Mouse (Mus musculus): ENCODE data around the gene Macrod1.
A peak's percentile ranks its signal among the peaks of the same experiment; 100 is the strongest.

Gene Macrod1

GRCm38 (mm10) chr19:7116038-7116731 is 59.6 kb downstream of the Macrod1 start:
- no peak for DNase-seq

- no peak for DNase-seq
These were observed 60.5 kb downstream of the Macrod1 start for GRCm38 (mm10) chr19:7117141-7117540.

- DNase-seq: no peak
These were observed 61.2 kb downstream of the Macrod1 start for GRCm38 (mm10) chr19:7117653-7118307.

- no peak for DNase-seq
These were observed 64.6 kb downstream of the Macrod1 start for GRCm38 (mm10) chr19:7121252-7121651.

- DNase-seq: no peak
These were observed 65.7 kb downstream of the Macrod1 start for GRCm38 (mm10) chr19:7122277-7122676.

GRCm38 (mm10) chr19:7122698-7123306 is 66.2 kb downstream of the Macrod1 start:
- no peak for DNase-seq

GRCm38 (mm10) chr19:7125526-7126156 is 69.0 kb downstream of the Macrod1 start:
- DNase-seq: no peak

- no peak for DNase-seq
These were observed 69.6 kb downstream of the Macrod1 start for GRCm38 (mm10) chr19:7126209-7126608.

GRCm38 (mm10) chr19:7126933-7127332 is 70.3 kb downstream of the Macrod1 start:
- DNase-seq: no peak

GRCm38 (mm10) chr19:7128551-7129475 is 72.2 kb downstream of the Macrod1 start:
- DNase-seq: no peak

- no peak for DNase-seq
These were observed 73.7 kb downstream of the Macrod1 start for GRCm38 (mm10) chr19:7130317-7130716.

GRCm38 (mm10) chr19:7133436-7133835 is 76.8 kb downstream of the Macrod1 start:
- no peak for DNase-seq

- DNase-seq: peak in 1 of 2 experiments; percentile 44
These were observed 78.1 kb downstream of the Macrod1 start for GRCm38 (mm10) chr19:7134631-7135091.

- peak in 1 of 2 experiments; percentile 49 for DNase-seq
These were observed 78.9 kb downstream of the Macrod1 start for GRCm38 (mm10) chr19:7135525-7135924.

- peak in 1 of 2 experiments; percentile 41 for DNase-seq
These were observed 79.4 kb downstream of the Macrod1 start for GRCm38 (mm10) chr19:7136016-7136415.

GRCm38 (mm10) chr19:7136714-7137498 is 80.3 kb downstream of the Macrod1 start:
- no peak for DNase-seq

GRCm38 (mm10) chr19:7138327-7138726 is 81.7 kb downstream of the Macrod1 start:
- no peak for DNase-seq

GRCm38 (mm10) chr19:7139321-7139720 is 82.7 kb downstream of the Macrod1 start:
- no peak for DNase-seq

- DNase-seq: no peak
These were observed 83.8 kb downstream of the Macrod1 start for GRCm38 (mm10) chr19:7140373-7140772.

- no peak for DNase-seq
These were observed 84.3 kb downstream of the Macrod1 start for GRCm38 (mm10) chr19:7140856-7141421.

Measured in lung, postnatal 4 days (tissue).